Mouse (Mus musculus): Measurements from ENCODE around the gene Aldh18a1.

Aldh18a1 gene

DNA sequence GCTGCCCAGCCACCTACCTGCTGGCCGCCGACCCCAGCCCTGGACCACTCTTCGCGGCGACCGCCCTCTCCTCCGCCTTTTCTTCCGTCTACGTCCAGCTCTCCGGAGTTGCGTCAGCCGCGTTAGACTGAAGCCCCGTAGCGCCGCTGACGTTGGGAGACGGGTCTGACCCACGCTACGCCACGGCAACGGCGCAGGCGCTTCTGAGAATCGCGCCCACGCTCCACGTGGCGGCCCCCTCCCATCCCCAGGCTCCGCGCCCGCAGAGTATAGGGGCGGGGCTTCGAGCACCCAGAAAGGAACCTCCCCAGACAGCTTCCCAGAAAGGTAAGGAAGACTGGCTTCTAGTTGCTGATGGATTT is at the start of gene Aldh18a1:
Gene Aldh18a1, minus strand, starts transcription at position 171 of the 362 bp plus-strand sequence.
- in situ Hi-C loops (cut with MboI; ENCODE audit: unreplicated experiment in 2 of 2) = loop anchor here in 1 of 2 experiments (5.0 kb wide), 1 partner anchor 134 kb away; no protein-coding TSS in a partner anchor

DNA sequence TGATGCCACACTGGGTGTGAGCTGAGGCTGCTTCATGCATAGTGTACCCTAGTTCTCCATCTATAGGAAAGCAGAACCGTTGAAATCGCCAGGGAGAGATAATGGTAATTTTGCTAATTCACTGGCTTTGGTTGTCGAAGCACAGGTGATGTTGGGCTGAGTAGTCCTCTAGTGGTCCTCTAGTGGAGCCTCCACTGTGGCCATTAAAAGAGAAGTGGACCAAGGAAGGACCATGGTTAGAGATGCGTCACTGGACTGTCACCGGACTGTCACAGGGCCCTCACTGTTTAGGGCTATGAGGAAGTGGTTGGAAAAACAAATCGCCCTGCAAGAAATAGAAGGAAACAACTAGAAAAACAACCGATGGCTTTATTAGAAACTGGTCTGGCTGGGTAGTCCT is 49.3 kb upstream of the Aldh18a1 start:
- in situ Hi-C loops (cut with MboI; ENCODE audit: unreplicated experiment in 2 of 2) = no loop called here

- in situ Hi-C loops (cut with MboI; ENCODE audit: unreplicated experiment in 2 of 2) = no loop called here
Measured at GRCm38 (mm10) chr19:40637091-40637490, 48.8 kb upstream of the Aldh18a1 start.

- in situ Hi-C loops (cut with MboI; ENCODE audit: unreplicated experiment in 2 of 2) = no loop called here
Measured at GRCm38 (mm10) chr19:40633144-40633543, 44.9 kb upstream of the Aldh18a1 start.

DNA sequence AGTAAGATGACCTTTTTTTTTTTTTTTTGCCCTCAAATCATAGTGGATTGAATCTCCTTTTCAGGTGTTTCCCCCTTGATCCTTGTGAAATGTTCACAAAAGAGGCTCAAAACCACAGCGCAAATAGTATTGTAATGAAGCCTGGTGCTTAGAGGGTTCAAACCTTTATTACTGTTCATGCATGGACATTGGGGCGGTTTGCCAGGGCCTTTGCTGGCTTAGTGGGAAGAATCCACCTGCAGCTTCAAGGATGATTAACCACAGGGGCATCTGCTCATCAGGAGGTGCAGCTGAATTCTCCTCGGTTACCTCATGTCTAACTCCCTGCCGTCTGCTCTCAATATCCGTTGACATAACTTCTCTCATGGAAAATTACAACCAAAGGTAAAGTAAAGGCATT is 44.4 kb upstream of the Aldh18a1 start:
- in situ Hi-C loops (cut with MboI; ENCODE audit: unreplicated experiment in 2 of 2) = no loop called here

GRCm38 (mm10) chr19:40632193-40632592 is 43.9 kb upstream of the Aldh18a1 start:
- in situ Hi-C loops (cut with MboI; ENCODE audit: unreplicated experiment in 2 of 2) = no loop called here

DNA sequence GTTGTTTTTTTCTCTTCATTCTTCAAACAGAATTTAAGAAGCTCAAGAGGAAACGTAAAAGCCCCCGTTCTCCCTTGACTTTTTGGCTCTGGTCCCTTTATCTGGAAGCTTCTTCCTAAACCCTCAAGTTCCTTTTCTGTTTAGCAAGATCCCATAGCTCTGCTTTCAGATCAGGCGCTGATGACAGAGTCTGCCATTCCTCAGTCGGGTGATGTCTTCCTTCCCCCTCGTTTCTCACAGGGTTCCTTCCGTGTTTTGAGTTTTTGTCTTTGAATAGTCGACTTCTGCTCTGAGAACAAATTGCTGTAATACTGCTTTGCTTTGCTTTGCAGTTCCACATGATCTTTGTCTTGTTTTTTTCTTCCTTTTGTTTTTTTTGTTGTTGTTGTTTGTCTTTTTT is 42.3 kb upstream of the Aldh18a1 start:
- in situ Hi-C loops (cut with MboI; ENCODE audit: unreplicated experiment in 2 of 2) = no loop called here

GRCm38 (mm10) chr19:40630096-40630495 is 41.8 kb upstream of the Aldh18a1 start:
- in situ Hi-C loops (cut with MboI; ENCODE audit: unreplicated experiment in 2 of 2) = no loop called here

- in situ Hi-C loops (cut with MboI; ENCODE audit: unreplicated experiment in 2 of 2) = no loop called here
Measured at GRCm38 (mm10) chr19:40628950-40629349, 40.7 kb upstream of the Aldh18a1 start.

- in situ Hi-C loops (cut with MboI; ENCODE audit: unreplicated experiment in 2 of 2) = no loop called here
Measured at GRCm38 (mm10) chr19:40625935-40626334, 37.7 kb upstream of the Aldh18a1 start.

DNA sequence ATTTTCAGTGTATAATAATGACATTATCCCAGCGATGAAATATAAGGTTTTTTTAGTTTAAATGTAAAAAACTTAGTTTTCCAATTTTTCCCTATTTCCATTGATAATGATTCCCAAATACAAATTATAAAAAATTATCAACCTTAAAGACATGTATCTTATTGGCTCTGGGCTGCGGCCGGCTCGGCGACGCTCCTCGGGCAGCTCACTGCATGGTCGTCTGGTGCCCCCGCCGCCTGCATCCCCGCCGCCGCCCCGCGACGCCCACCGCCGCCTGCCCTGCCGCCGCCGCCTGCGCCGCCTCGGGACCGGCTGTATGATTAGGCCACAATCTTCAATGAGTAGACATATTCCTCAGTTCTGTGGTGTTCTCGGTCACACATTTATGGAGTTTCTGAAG is 33.4 kb upstream of the Aldh18a1 start:
- in situ Hi-C loops (cut with MboI; ENCODE audit: unreplicated experiment in 2 of 2) = loop anchor here in 1 of 2 experiments (25.0 kb wide), 1 partner anchor 291 kb away; no protein-coding TSS in a partner anchor

- in situ Hi-C loops (cut with MboI; ENCODE audit: unreplicated experiment in 2 of 2) = loop anchor here in 1 of 2 experiments (25.0 kb wide), 1 partner anchor 296 kb away; no protein-coding TSS in a partner anchor
Measured at GRCm38 (mm10) chr19:40616021-40616420, 27.8 kb upstream of the Aldh18a1 start.

DNA sequence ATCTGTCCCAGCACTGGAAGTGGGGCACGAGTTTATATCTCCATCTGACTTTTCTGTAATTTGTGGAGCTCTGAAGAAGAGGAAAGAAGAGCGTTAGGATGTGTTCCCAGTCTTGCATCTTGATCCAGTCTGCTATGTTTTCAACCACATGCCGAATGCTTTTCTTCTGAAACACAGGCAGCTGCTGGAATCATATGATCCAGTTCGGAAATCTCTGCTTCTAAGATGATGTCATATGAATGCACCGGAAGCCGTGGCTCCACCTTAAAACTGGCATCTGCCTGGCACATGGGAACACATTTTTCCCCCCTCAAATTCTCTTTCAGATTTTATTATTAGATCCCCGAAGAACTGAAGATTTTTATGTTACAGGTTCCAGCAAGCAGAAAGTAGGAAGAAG is 26.5 kb upstream of the Aldh18a1 start:
- in situ Hi-C loops (cut with MboI; ENCODE audit: unreplicated experiment in 2 of 2) = loop anchor here (5.0 to 25.0 kb wide), 3 partner anchors 42 to 297 kb away; no protein-coding TSS in a partner anchor

DNA sequence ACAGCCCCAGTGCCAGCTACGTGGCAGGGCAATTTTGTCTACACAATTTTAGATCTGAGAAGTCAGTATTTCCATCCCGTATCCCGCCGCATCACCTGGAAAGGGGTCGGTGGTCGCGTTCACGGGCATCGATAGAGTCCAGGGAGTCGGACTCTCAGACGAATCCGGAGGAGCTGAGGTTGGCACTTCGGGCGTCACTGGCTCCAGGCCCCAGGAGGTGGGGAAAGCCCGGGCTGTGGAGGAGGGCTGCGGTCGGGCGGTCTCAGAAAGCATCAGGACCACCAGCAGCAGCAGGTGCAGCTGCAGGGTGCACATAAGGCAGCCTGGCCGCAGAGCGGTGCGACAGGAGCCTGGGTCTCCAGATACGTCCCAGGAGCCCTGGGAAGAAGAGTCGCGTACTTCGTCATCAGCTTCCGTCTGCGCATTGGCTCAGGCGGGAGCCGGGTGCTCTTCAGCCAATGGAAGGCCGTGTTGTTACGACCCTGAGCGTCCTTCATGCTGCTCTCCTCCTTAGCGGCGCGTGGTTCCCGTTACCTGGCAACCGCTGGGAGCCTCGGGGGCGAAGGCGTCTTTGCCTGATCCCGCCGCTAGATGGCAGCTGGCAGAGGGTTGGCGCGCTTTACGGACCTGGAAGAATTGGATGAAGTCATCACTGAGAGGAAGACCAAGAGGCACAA is 23.7 kb upstream of the Aldh18a1 start, which contains the start of the genes Tctn3 and Entpd1:
Gene Tctn3, minus strand, starts transcription at position 404 of the 677 bp plus-strand sequence.
Gene Entpd1, plus strand, starts transcription at position 537 of the 677 bp plus-strand sequence.
- in situ Hi-C loops (cut with MboI; ENCODE audit: unreplicated experiment in 2 of 2) = loop anchor here (5.0 to 25.0 kb wide), 3 partner anchors 45 to 300 kb away; no protein-coding TSS in a partner anchor

GRCm38 (mm10) chr19:40607676-40608075 is 19.4 kb upstream of the Aldh18a1 start:
- in situ Hi-C loops (cut with MboI; ENCODE audit: unreplicated experiment in 2 of 2) = loop anchor here in 1 of 2 experiments (25.0 kb wide), 1 partner anchor 305 kb away; no protein-coding TSS in a partner anchor

GRCm38 (mm10) chr19:40605189-40605588 is 16.9 kb upstream of the Aldh18a1 start:
- in situ Hi-C loops (cut with MboI; ENCODE audit: unreplicated experiment in 2 of 2) = loop anchor here in 1 of 2 experiments (25.0 kb wide), 1 partner anchor 307 kb away; no protein-coding TSS in a partner anchor

DNA sequence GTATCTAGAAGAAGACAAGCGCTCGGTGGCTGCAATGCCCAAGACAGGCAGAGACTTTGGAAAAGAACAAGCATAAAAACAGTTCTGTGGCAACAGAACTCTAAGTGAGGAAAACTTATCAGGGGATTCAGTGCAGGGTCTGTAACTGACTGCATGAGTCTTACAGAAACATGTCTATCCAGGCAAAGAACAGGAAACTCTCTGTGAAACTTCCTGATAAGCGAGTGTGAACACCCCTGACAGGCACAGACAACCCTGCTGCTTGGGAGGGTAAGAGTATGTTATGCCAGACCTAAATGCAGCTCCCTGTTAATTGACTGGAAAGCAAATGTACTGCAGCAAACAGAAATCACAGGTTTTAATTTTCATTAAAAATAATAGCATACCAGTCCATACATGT is 13.6 kb upstream of the Aldh18a1 start:
- in situ Hi-C loops (cut with MboI; ENCODE audit: unreplicated experiment in 2 of 2) = loop anchor here in 1 of 2 experiments (25.0 kb wide), 1 partner anchor 310 kb away; no protein-coding TSS in a partner anchor

GRCm38 (mm10) chr19:40600846-40601245 is 12.6 kb upstream of the Aldh18a1 start:
- in situ Hi-C loops (cut with MboI; ENCODE audit: unreplicated experiment in 2 of 2) = loop anchor here in 1 of 2 experiments (25.0 kb wide), 1 partner anchor 311 kb away; no protein-coding TSS in a partner anchor

GRCm38 (mm10) chr19:40595831-40596230 is 7.6 kb upstream of the Aldh18a1 start:
- in situ Hi-C loops (cut with MboI; ENCODE audit: unreplicated experiment in 2 of 2) = no loop called here

DNA sequence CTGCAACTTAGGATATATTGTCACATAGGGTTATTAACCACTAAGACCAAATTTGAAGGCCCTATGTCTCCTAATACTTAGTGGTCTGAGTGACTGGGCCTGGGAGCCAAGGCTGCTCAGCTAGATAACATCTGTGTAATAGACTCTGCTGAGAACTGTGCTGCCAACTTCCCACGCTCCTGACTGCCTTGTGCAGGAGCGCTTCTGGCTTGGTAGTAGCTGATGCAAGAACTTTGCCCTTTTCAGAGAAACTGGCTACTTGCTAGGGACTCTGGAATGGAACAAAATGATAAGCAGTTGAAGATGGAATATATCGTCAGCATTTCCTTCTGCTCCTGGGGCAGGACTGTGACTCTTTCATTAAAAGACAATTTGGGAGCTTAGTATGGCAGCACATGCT is 7.0 kb upstream of the Aldh18a1 start:
- in situ Hi-C loops (cut with MboI; ENCODE audit: unreplicated experiment in 2 of 2) = no loop called here

DNA sequence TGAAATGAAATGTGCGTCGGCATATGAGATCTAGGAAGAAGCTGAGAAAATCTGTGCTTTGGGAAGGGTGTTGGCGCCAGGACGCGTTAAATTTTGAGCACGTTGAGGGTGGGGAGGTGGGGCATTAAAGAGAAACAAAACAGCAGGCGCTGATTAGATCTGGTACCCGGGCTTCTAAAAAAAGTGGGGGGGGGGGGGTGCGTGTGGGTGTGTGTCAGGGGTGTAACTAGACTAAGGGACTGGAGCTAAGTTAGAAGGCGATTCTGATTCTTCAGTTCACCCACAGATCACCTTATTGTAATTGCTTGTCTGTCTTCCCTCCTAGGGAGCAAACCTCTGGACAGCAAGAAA is 1.2 kb upstream of the Aldh18a1 start:
- in situ Hi-C loops (cut with MboI; ENCODE audit: unreplicated experiment in 2 of 2) = loop anchor here in 1 of 2 experiments (5.0 kb wide), 1 partner anchor 133 kb away; no protein-coding TSS in a partner anchor
